Mouse (Mus musculus) megakaryocyte, embryonic 14.5 days (primary cell): ENCODE measurements around the gene Stk11ip. TPM values are rescaled to one million over a fixed set of nuclear protein-coding genes. Genes with fewer than 3 reads are reported as not detected.

Source experiments
- H3K27me3 ChIP-seq: replicated peaks from 2 replicates; pipeline ENCODE3; 2012; ENCODE audit warnings: inconsistent platforms
- H3K36me3 ChIP-seq: replicated peaks from 2 replicates; pipeline ENCODE3; 2012; ENCODE audit warnings: low read length, inconsistent platforms, mixed read lengths
- H3K4me1 ChIP-seq: 2 replicates; pipeline ENCODE4 v1.6.1; 2012; ENCODE audit warnings: inconsistent platforms
- H3K4me3 ChIP-seq: replicated peaks from 2 replicates; pipeline ENCODE3; 2012; ENCODE audit warnings: moderate library complexity, mild to moderate bottlenecking, inconsistent platforms
- H3K9me3 ChIP-seq: 2 replicates; pipeline ENCODE4 v1.6.1; 2012; ENCODE audit warnings: inconsistent platforms
- FLI1 ChIP-seq: IDR thresholded peaks from 2 replicates; pipeline ENCODE4 v1.6.1; 2012; ENCODE audit warnings: low read length, inconsistent platforms, mixed read lengths
- GATA1 ChIP-seq: IDR thresholded peaks from 3 replicates; pipeline ENCODE4 v1.6.1; 2012; ENCODE audit warnings: mixed read lengths, low read length, inconsistent platforms, borderline replicate concordance
- polyA plus RNA-seq: library from polyadenylated mRNA; stranded (reverse); fragments of >175 nt; gene quantifications from 2 replicates; pipeline ENCODE4 v1.2.3, GENCODE M21; 2012; ENCODE audit warnings: low replicate concordance; ENCODE audit not compliant: insufficient read depth

Stk11ip gene
- polyA plus RNA-seq, 1 experiment, result 52.7 TPM

DNA sequence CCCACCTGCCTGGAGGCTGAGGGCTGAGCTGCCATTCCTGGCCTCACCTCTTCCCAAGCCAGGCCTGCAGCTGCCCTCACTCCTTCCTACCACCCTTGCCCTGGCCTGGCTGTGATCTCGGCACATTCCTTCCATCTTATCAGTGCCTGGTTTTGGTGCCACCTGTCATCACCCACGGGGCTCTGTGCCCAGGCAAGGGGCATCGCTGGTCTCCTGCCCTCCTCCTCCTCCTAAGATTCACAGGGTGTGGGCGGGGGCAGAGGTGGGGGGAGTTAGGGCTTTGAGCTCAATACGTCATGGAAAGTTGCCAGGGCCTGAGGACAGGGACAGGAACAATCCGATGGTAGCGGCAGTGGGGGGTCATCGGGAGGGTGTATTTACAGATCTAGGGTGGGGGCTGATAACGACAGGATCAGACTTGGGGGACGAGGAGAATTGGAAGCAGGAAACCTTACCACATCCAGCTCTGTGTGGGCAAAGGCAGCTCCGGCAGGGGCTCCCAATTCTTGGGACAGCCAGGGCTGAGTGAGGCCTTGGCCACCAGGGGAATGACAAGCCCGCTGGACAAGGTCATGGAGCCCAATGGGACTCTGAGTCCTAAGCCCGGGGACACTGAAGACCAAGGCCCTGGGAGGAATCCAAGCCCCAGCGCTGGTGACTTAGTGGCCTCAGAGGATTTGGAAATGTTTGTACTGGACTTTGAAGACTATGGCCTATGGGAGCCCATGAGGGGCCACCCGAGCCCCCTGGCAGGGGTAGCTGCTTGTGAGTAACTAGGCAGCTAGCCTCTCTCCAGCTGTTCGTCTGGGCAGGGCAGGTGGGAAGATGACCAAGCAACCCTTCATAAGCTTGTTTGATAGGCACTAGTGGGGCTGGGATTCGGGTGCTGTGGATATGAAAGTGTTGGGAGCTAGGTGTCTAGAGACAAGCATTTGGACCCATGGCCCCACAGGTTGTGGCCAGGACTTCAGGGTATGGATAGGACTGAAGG, 28.3 kb downstream of the Stk11ip start:
- Histone ChIP-seq H3K27me3 (peaks cover 97% of the 10 kb centered on the region), H3K9me3 (no peaks in the 10 kb centered on the region), H3K4me3 (no peak overlapping the region), H3K36me3 (no peaks in the 10 kb centered on the region), H3K4me1 (peaks cover 24% of the 10 kb centered on the region)
- TF ChIP-seq GATA1 (no peak), FLI1 (no peak)

- Histone ChIP-seq H3K4me3 (no peak overlapping the region), H3K9me3 (no peaks in the 10 kb centered on the region), H3K4me1 (peaks cover 33% of the 10 kb centered on the region), H3K36me3 (no peaks in the 10 kb centered on the region), H3K27me3 (peaks cover 97% of the 10 kb centered on the region)
- TF ChIP-seq FLI1, result no peak
- TF ChIP-seq GATA1, result no peak
Measured at GRCm38 (mm10) chr1:75550586-75550985, 29.3 kb downstream of the Stk11ip start.

DNA sequence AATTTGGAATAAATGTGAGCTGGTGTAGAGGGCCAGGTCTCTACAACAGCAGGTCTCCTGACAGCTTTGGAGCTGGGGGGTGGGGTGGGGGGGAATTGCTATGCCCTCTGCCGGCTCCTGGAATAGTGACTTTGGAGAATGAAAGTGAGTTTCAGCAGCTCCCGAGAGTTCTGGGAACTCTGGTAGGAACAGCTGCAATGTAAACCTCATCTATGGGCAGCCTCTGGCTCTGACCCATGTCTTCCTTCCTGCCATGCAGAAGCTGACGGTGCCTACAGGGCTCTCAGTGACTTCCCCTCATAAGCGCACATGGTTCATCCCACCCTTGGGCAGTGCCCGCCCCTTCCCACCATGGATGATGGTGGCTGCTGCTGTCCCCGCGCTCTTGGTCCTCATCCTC, 34.4 kb downstream of the Stk11ip start:
- peak overlapping the region; percentile 3 for H3K4me3 ChIP-seq
- H3K9me3 ChIP-seq, result no peaks in the 10 kb centered on the region
- peaks cover 50% of the 10 kb centered on the region for H3K4me1 ChIP-seq
- TF ChIP-seq FLI1 (no peak), GATA1 (no peak)
- peaks cover 91% of the 10 kb centered on the region for H3K27me3 ChIP-seq
- no peaks in the 10 kb centered on the region for H3K36me3 ChIP-seq

DNA sequence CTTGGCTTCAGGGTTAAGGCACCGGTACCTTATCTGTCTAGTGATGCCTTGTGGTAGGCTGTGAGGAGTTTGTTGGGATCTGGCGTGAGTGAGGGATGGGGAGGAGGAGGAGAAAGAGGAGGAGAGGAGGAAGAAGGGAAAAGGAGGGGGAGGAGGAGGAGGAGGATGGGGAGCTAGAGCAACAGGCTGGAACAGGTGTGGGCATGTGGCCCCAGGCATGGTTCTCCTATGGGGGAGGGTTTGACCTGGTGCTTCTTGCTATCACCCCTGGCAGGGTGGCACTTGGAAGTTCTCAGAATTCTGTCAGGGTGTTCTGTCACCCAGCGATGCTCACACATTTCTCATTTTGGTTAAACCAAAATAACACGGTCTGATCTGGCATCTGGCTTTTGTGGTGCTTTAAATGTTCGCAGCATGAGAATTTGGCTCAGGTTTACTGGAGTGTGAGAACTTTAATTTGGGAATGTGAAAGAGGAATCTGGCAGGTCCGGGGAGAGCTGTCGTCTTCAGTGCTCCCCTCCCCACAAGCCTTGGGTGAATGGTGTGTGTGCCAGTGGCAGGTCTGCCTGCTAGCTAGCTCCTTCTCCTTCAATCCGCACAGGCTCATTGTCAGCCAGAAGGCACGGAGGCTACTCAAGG, 34.9 kb downstream of the Stk11ip start:
- H3K36me3 ChIP-seq, result no peaks in the 10 kb centered on the region
- no peaks in the 10 kb centered on the region for H3K9me3 ChIP-seq
- H3K4me1 ChIP-seq, result peaks cover 50% of the 10 kb centered on the region
- H3K4me3 ChIP-seq, result peak overlapping the region; percentile 3
- TF ChIP-seq GATA1, result no peak
- no peak for TF ChIP-seq FLI1
- H3K27me3 ChIP-seq, result peaks cover 91% of the 10 kb centered on the region

DNA sequence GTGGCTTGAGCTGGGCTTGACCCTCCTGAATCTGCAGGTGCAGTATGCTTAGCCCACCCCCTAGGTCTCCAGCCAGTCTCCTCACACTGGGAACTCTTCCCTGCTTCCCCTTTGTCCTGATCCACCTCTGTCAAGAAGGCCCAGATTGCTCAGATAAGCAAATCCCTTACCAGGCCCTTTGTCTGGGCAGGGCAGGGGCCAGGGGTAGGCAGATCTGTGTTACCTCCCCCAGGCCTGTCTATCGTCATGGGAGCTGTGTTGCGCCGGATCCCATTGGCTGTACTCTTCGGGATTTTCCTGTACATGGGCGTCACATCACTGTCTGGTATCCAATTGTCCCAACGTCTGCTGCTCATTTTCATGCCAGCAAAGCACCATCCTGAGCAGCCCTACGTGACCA, 35.7 kb downstream of the Stk11ip start:
- no peaks in the 10 kb centered on the region for H3K9me3 ChIP-seq
- peaks cover 90% of the 10 kb centered on the region for H3K27me3 ChIP-seq
- H3K4me1 ChIP-seq, result peaks cover 45% of the 10 kb centered on the region
- H3K36me3 ChIP-seq, result no peaks in the 10 kb centered on the region
- TF ChIP-seq FLI1 (no peak), GATA1 (no peak)
- H3K4me3 ChIP-seq, result no peak overlapping the region

DNA sequence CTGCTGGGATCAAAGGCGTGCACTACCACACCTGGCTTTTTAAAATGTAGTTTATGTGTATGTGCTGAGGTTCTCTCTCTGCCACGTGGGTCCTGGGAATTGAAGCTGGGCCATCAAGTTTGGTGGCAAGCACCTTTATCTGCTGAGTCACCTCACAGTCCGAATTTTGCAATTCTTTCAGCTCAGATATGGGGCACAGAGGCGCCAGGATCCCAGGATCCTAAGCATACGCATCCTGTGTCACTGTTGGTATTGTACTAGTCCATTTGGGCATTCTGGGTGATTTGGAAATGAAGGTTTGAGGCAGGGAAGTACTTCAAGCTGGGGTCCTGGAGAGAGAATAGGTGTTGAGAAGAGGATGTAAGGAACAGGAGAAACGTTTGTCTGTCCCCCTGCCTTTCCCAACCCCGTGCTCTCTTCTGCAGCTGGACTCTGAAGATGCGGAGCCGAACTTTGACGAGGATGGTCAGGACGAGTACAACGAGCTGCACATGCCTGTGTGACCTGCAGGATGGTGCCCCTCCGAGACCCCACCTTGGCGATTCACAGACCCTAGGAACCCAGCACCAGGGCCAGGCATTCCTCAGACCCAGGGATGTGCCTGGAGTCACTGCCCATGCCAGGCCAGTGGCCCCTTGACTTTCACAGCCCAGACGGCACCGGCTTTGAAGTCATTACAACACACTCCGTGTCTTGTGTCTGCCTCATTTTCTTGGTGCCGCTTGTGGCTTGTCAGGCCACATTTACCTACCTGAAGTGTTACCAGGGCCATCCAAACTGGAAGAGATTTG, 37.3 kb downstream of the Stk11ip start:
- H3K4me1 ChIP-seq, result peaks cover 36% of the 10 kb centered on the region
- peaks cover 13% of the 10 kb centered on the region for H3K9me3 ChIP-seq
- no peaks in the 10 kb centered on the region for H3K36me3 ChIP-seq
- H3K27me3 ChIP-seq, result peaks cover 89% of the 10 kb centered on the region
- TF ChIP-seq FLI1 (no peak), GATA1 (no peak)
- no peak overlapping the region for H3K4me3 ChIP-seq

DNA sequence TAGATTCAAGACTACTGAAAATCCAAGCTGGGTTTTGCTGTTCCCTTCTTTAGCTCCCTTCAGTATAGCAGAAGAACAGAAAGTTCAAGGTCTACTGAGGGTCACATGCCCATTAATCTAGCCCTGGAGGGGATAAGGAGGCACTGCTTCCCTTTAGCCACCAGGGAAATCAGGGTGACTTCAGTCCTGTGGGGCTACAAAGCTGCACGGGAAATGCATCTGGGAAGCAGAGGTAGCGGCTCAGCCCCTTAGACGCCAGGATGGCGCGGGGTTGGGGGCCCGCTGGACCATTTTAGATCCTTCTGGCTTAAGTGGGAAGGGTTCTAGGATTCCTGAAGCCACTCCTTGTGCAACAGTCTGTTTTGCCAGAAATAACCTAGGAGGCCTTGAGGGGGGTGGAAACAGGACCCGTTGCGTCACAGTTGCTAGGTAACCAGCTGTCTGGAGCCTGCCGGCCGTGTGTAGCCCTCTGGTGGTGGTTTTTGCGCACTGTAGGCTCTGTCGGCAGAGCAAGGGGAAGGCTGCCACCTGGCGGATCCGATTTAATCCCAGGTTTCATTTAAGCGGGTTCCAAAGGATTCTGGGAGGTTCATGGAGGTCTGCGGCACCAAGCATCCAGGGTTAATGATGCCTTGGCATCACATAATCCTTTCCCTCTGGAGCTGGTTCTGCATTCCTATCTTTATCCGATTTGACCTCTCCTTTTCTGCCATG, 38.0 kb downstream of the Stk11ip start:
- H3K4me3 ChIP-seq, result peak overlapping the region; percentile 55
- peaks cover 88% of the 10 kb centered on the region for H3K27me3 ChIP-seq
- peaks cover 36% of the 10 kb centered on the region for H3K4me1 ChIP-seq
- TF ChIP-seq GATA1 (no peak), FLI1 (no peak)
- no peaks in the 10 kb centered on the region for H3K36me3 ChIP-seq
- peaks cover 14% of the 10 kb centered on the region for H3K9me3 ChIP-seq

GRCm38 (mm10) chr1:75560206-75560913, 39.0 kb downstream of the Stk11ip start:
- Histone ChIP-seq H3K4me1 (peaks cover 29% of the 10 kb centered on the region), H3K9me3 (peaks cover 14% of the 10 kb centered on the region), H3K27me3 (peaks cover 85% of the 10 kb centered on the region), H3K4me3 (no peak overlapping the region), H3K36me3 (no peaks in the 10 kb centered on the region)
- no peak for TF ChIP-seq GATA1
- no peak for TF ChIP-seq FLI1
